Mouse (Mus musculus): Measurements from ENCODE around the gene Rasef.

DNA sequence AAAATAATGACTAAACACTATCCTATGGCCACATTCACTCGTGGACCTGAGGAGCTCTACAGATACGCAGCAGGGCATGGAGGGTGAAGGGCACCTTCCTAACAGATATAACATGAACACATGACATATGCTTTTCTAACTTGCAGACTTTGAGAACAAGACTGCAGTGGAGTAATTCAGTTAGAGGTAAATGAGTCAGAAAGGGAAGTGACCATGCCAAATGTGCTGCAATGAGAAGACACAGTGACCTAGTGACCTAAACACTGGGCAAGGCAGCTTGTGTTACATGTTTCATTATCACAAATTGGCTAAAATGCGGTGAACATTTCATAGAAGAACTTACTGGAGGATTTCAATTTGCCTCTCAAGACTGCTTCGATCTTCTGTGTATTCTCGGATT lies 42.6 kb downstream of the Rasef start:
- TF ChIP-seq CTCF (IDR thresholded peaks at IDR 0.05; ENCODE audit: extremely low read depth, insufficient read depth, low read length), result no peak
- TF ChIP-seq POLR2A (IDR thresholded peaks at IDR 0.05; ENCODE audit: extremely low read depth, insufficient read depth, low read length), result no peak
